Mouse (Mus musculus): ENCODE results near the gene Grk1. TPM values are rescaled to one million over a fixed set of nuclear protein-coding genes. Genes with fewer than 3 reads are reported as not detected.

Gene Grk1
- total RNA-seq, 2 experiments from 2014 or later = not detected

- DNase-seq (ENCODE audit: low spot score in 2 of 2) = peak in 1 of 2 experiments; percentile 22
- intact Hi-C loops (cut with DNase I) = no loop called here
Observed at GRCm38 (mm10) chr8:13466989-13467388, 62.1 kb downstream of the Grk1 start.

GRCm38 (mm10) chr8:13468737-13469136, 63.9 kb downstream of the Grk1 start:
- intact Hi-C loops (cut with DNase I) = no loop called here
- DNase-seq (ENCODE audit: low spot score in 2 of 2) = peak in 1 of 2 experiments; percentile 30

- intact Hi-C loops (cut with DNase I) = no loop called here
- no peak for DNase-seq (ENCODE audit: low spot score in 2 of 2)
Observed at GRCm38 (mm10) chr8:13471484-13471883, 66.6 kb downstream of the Grk1 start.

Other genes with a start within 250 kb of the Grk1 start
- 100 to 1,000 TPM; 258 to 303 TPM for gene Lamp1, start 245.9 kb upstream of the Grk1 start, total RNA-seq (2021)
- 1 to 10 TPM; 4.8 to 5.5 TPM for gene Grtp1, start 204.5 kb upstream of the Grk1 start, total RNA-seq (2021)
- 1 to 10 TPM; 1.2 to 1.4 TPM for gene Adprhl1, start 150.9 kb upstream of the Grk1 start, total RNA-seq (2021)
- 10 to 100 TPM; 37.0 to 38.4 TPM for gene Dcun1d2, start 117.0 kb upstream of the Grk1 start, total RNA-seq (2021)
- gene Tmco3, start 116.9 kb upstream of the Grk1 start, total RNA-seq (2021) = 10 to 100 TPM; 49.8 to 50.7 TPM
- 10 to 100 TPM; 55.8 to 69.5 TPM for gene Tfdp1, start 66.3 kb upstream of the Grk1 start, total RNA-seq (2021)
- not detected for gene Atp4b, start 8.3 kb upstream of the Grk1 start, total RNA-seq (2021)
- gene Tmem255b, start 30.1 kb downstream of the Grk1 start, total RNA-seq (2021) = 1 to 10 TPM; 4.7 to 5.4 TPM
- 100 to 1,000 TPM in 1 of 2 experiments, 10 to 100 TPM in 1; 98.8 to 117 TPM for gene Gas6, start 89.4 kb downstream of the Grk1 start, total RNA-seq (2021)
- gene 1700029H14Rik, start 157.4 kb downstream of the Grk1 start, total RNA-seq (2021) = not detected

Measured in left cerebral cortex, postnatal 36 days (tissue).